Mouse (Mus musculus): ENCODE measurements around the gene Auts2.

DNA sequence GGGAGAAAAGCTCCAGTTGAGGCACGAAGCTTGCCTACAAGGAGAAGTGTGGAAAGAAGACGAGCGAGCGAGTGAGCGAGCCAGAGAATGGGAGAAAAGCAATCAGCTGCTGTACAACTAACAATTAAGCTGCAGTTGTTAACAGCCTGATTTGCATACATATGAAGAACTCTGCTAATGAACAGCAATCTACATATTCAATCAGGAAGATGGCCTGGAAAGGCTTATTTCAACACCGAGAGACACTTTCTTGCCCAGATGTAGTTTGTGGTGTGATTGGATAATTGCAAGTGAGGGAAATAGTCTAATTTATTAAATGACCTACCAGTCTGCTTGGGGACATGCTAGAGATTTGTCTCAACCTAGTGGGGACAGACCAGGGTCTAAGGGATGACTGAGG lies 1079.7 kb downstream of the Auts2 start:
- TF ChIP-seq CHD2 (IDR thresholded peaks at IDR 0.05; ENCODE audit: low read depth, low read length): no peak
- no peak for TF ChIP-seq HCFC1 (IDR thresholded peaks at IDR 0.05; ENCODE audit: borderline replicate concordance, insufficient read depth, low read length)
- TF ChIP-seq MAFK (IDR thresholded peaks at IDR 0.05; ENCODE audit: insufficient read depth, low read depth, low read length): no peak
- TF ChIP-seq ZNF384 (IDR thresholded peaks at IDR 0.05; ENCODE audit: low read depth, low read length): no peak
